In genomic region chr6:108447179-108447845, GRCm38 (mm10) we compare ENCODE assay signal across 9 mouse cellular contexts.
A peak's percentile ranks its signal among the peaks of the same experiment; 100 is the strongest.
DNase-seq lines count a peak whose midpoint lies in the region; ATAC-seq and TF ChIP-seq lines count a peak whose summit lies in the region.
"Had no signal": no experiment of that assay in that cellular context is flagged by ENCODE, and none has a peak within 500 bp of the region (broad histone marks: within the 10 kb centered on the region; RNA-seq: fewer than 3 reads in every experiment).

No protein-coding gene starts in this region.

- no peak overlapping the region for H3K4me2 ChIP-seq in embryonic facial prominence, embryonic 12.5 days (replicated peaks)
- H3K4me2 ChIP-seq in intestine, postnatal 0 days (replicated peaks; ENCODE audit: low read depth), result no peak overlapping the region
- H3K4me2 ChIP-seq in stomach, embryonic 15.5 days, result no peak overlapping the region

- no peaks in the 10 kb centered on the region for H3K27me3 ChIP-seq in embryonic facial prominence, embryonic 12.5 days
- H3K27me3 ChIP-seq in embryonic facial prominence, embryonic 10.5 days (replicated peaks; ENCODE audit: low read depth, poor library complexity, severe bottlenecking), result no peaks in the 10 kb centered on the region
- no peaks in the 10 kb centered on the region for H3K27me3 ChIP-seq in intestine, postnatal 0 days (replicated peaks; ENCODE audit: control insufficient read depth, insufficient read depth, low read length)
- no peaks in the 10 kb centered on the region for H3K27me3 ChIP-seq in stomach, embryonic 15.5 days (replicated peaks)

- no peak overlapping the region for H3K9ac ChIP-seq in embryonic facial prominence, embryonic 12.5 days
- H3K9ac ChIP-seq in intestine, postnatal 0 days (ENCODE audit: low read depth, low read length), result no peak overlapping the region
- H3K9ac ChIP-seq in stomach, embryonic 15.5 days, result no peak overlapping the region

- H3K4me1 ChIP-seq in embryonic facial prominence, embryonic 12.5 days, result 0 out of 2 replicates have a peak, but pooled peaks cover 8% of the 10 kb centered on the region
- H3K4me1 ChIP-seq in embryonic facial prominence, embryonic 10.5 days, result 0 out of 2 replicates have a peak, but pooled peaks cover 2% of the 10 kb centered on the region
- peaks cover 11% of the 10 kb centered on the region for H3K4me1 ChIP-seq in lung, adult 2 months (ENCODE audit: control insufficient read depth, insufficient read depth, low read length)
- H3K4me1 ChIP-seq in intestine, postnatal 0 days (replicated peaks; ENCODE audit: control insufficient read depth, insufficient read depth, low read length), result peaks cover 5% of the 10 kb centered on the region
- peaks cover 8% of the 10 kb centered on the region for H3K4me1 ChIP-seq in stomach, embryonic 15.5 days

- no peaks in the 10 kb centered on the region for H3K36me3 ChIP-seq in embryonic facial prominence, embryonic 12.5 days
- H3K36me3 ChIP-seq in embryonic facial prominence, embryonic 10.5 days (replicated peaks), result peaks cover 8% of the 10 kb centered on the region
- peaks cover 7% of the 10 kb centered on the region; the same call in 1 of the 2 replicates for H3K36me3 ChIP-seq in intestine, postnatal 0 days (ENCODE audit: control insufficient read depth, insufficient read depth)
- no peaks in the 10 kb centered on the region for H3K36me3 ChIP-seq in stomach, embryonic 15.5 days

- no peak for TF ChIP-seq CTCF in lung, adult 2 months (IDR thresholded peaks at IDR 0.05; ENCODE audit: insufficient read depth, low read length)
- TF ChIP-seq CTCF in intestine, postnatal 0 days (IDR thresholded peaks at IDR 0.05; ENCODE audit: low read depth), result no peak

- 0 out of 2 replicates have a peak overlapping the region, but pooled peaks have one; percentile 3 for H3K27ac ChIP-seq in embryonic facial prominence, embryonic 12.5 days
- no peak overlapping the region for H3K27ac ChIP-seq in embryonic facial prominence, embryonic 10.5 days (replicated peaks)
- H3K27ac ChIP-seq in intestine, postnatal 0 days (ENCODE audit: low read depth, low read length), result peak overlapping the region; percentile 41; the same call in 1 of the 2 replicates
- H3K27ac ChIP-seq in stomach, embryonic 15.5 days, result peak overlapping the region; percentile 48

- H3K9me3 ChIP-seq in embryonic facial prominence, embryonic 12.5 days, result no peaks in the 10 kb centered on the region
- H3K9me3 ChIP-seq in embryonic facial prominence, embryonic 10.5 days, result no peaks in the 10 kb centered on the region
- no peaks in the 10 kb centered on the region for H3K9me3 ChIP-seq in intestine, postnatal 0 days (ENCODE audit: control insufficient read depth)
- H3K9me3 ChIP-seq in stomach, embryonic 15.5 days, result no peaks in the 10 kb centered on the region

- no peak for TF ChIP-seq POLR2A in lung, adult 2 months (IDR thresholded peaks at IDR 0.05; ENCODE audit: borderline replicate concordance, extremely low read depth, low read depth, low read length)

- DNase-seq in embryonic facial prominence, embryonic 10.5 days (ENCODE audit: low spot score), result no peak
- peak; percentile 35 to 55 for DNase-seq in lung, adult 18-20 months
- no peak for DNase-seq in lung, adult 2 months
- DNase-seq in thymus, postnatal 10 days (ENCODE audit: low spot score in 2 of 2), result no peak
- DNase-seq in MN1 (ENCODE audit: low spot score), result no peak
- DNase-seq: left cerebral cortex, postnatal 4 days had no signal

- H3K4me3 ChIP-seq in embryonic facial prominence, embryonic 12.5 days, result no peak overlapping the region
- H3K4me3 ChIP-seq in embryonic facial prominence, embryonic 10.5 days, result no peak overlapping the region
- H3K4me3 ChIP-seq in lung, adult 2 months (replicated peaks; ENCODE audit: extremely low read depth, low read depth, low read length), result no peak overlapping the region
- H3K4me3 ChIP-seq in intestine, postnatal 0 days (ENCODE audit: low read depth, low read length), result no peak overlapping the region
- H3K4me3 ChIP-seq in stomach, embryonic 15.5 days (replicated peaks), result no peak overlapping the region

- no peak for ATAC-seq in embryonic facial prominence, embryonic 12.5 days (ENCODE audit: insufficient number of reproducible peaks, insufficient read depth, low FRiP score, low TSS enrichment)
- no peak for ATAC-seq in intestine, postnatal 0 days
- ATAC-seq in stomach, embryonic 15.5 days (ENCODE audit: insufficient read depth, low FRiP score, low read depth), result no peak

- WGBS in embryonic facial prominence, embryonic 12.5 days, result 84% methylated on average over 8 of the region's 8 CpGs
- WGBS in embryonic facial prominence, embryonic 10.5 days, result 85% methylated on average over 8 of the region's 8 CpGs
- 21% methylated on average over 8 of the region's 8 CpGs for WGBS in lung, adult 2 months
- 53% methylated on average over 8 of the region's 8 CpGs for WGBS in intestine, postnatal 0 days
- 43% methylated on average over 8 of the region's 8 CpGs for WGBS in stomach, embryonic 15.5 days

Comparison
In these comparisons a context has a peak if more than half of its experiments do, and no peak if none do; other contexts are left out.
1. DNase-seq: peak in lung, adult 18-20 months (2 of 2); none in embryonic facial prominence, embryonic 10.5 days (single experiment), lung, adult 2 months (single experiment), thymus, postnatal 10 days (0 of 2) and MN1 (single experiment).